Mouse (Mus musculus) liver, embryonic 15.5 days (tissue): ENCODE results near the gene Lpgat1. TPM values are rescaled to one million over a fixed set of nuclear protein-coding genes. Genes with fewer than 3 reads are reported as not detected.

Source experiments
- ATAC-seq: fragments of 200-750 bp; cut with Nextera tagmentation; 2 replicates; pipeline ENCODE4 v1.8.0; 2017; ENCODE audit warnings: moderate number of reproducible peaks, mild to moderate bottlenecking, moderate library complexity; ENCODE audit not compliant: insufficient read depth
- H3K27ac ChIP-seq: fragments of 300-500 bp; sonication (generic); replicated peaks from 2 replicates; pipeline ENCODE4 v1.5.1; 2015; ENCODE audit warnings: mild to moderate bottlenecking, inconsistent platforms
- H3K27me3 ChIP-seq: fragments of 300-500 bp; sonication (generic); 2 replicates; pipeline ENCODE4 v1.6.1; 2015; ENCODE audit warnings: mild to moderate bottlenecking, inconsistent platforms
- H3K36me3 ChIP-seq: fragments of 300-500 bp; sonication (generic); replicated peaks from 2 replicates; pipeline ENCODE4 v1.6.1; 2015; ENCODE audit warnings: moderate library complexity, mild to moderate bottlenecking, inconsistent platforms
- H3K4me1 ChIP-seq: fragments of 300-500 bp; sonication (generic); replicated peaks from 2 replicates; pipeline ENCODE4 v1.6.1; 2015; ENCODE audit warnings: inconsistent platforms
- H3K4me2 ChIP-seq: fragments of 300-500 bp; sonication (generic); 2 replicates; pipeline ENCODE4 v1.6.1; 2015; ENCODE audit warnings: moderate library complexity, mild to moderate bottlenecking, inconsistent platforms
- H3K4me3 ChIP-seq: fragments of 300-500 bp; sonication (generic); replicated peaks from 2 replicates; pipeline ENCODE4 v1.5.1; 2015; ENCODE audit warnings: mild to moderate bottlenecking, inconsistent platforms
- H3K9ac ChIP-seq: fragments of 300-500 bp; sonication (generic); 2 replicates; pipeline ENCODE4 v1.6.1; 2015; ENCODE audit warnings: moderate library complexity, mild to moderate bottlenecking, inconsistent platforms
- H3K9me3 ChIP-seq: fragments of 300-500 bp; sonication (generic); replicated peaks from 2 replicates; pipeline ENCODE4 v1.6.1; 2016; ENCODE audit warnings: inconsistent platforms
- WGBS: fragments of 180-500 bp; shearing (Covaris S2); methylation state at CpG from one replicate; pipeline ENCODE4 v1.1.7; 2015; ENCODE audit warnings: mixed read lengths; ENCODE audit not compliant: insufficient replicate concordance; 5-methylcytosine and 5-hydroxymethylcytosine counted together
- polyA plus RNA-seq: library from polyadenylated mRNA; unstranded; fragments of >200 nt; fragmentation: Nextera tagmentation; extraction: Ambion mirVana; gene quantifications from 2 replicates; pipeline ENCODE4 v1.2.1, GENCODE M21; 2015

Lpgat1 gene
- 18.7 and 19.0 TPM in 2 replicates for polyA plus RNA-seq

DNA sequence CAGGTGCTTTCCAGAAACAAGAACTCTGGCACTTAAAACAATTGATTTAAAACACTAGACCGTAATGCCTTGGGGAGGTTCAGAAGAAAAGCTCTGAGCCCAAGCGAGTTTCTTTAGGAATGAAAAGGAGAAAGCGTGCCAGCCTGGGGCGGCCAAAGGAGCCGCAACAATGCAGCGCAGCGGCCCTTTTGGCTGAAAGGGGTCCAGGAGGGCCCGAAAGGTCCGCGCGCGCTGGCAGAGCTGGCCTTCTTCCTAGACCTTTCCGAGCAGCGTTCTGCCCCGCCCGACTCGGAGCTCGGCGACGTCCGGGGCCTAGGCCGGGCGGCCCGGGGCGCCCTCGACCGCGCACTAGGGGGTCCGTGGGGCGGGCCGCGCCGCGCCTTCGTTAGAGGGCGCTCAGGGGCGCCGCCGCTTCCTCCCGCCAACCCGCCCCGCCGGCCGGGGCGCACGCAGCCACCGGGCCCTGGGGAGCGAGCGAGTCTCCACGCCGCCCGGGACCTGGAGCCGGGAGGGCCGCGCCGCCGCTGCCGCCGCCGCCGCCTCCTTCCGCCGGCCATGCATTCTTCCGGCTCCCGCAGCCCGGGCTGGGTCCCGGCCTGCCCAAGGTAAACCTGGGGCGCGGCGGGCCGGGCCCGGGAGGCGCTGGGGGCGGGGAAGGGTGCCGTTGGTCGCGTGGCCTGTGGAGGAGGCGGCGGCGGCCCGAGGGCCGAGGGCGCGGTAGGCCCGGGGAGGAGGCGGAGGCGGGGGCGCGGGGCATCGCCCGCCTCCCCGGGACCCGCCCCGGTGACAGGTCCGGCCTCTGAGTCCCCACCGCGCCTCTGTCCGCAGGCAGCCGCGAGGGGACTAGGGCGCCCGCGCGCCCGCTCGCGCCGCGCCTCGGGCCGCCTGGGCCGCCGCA, at the start of gene Lpgat1:
Gene Lpgat1, plus strand, starts transcription at position 234 of the 898 bp plus-strand sequence.
- Histone ChIP-seq H3K9ac (peak within 1 kb of the TSS; percentile 47), H3K27ac (peak within 1 kb of the TSS; percentile 80), H3K9me3 (no peaks in the 10 kb centered on the region), H3K4me1 (peaks cover 8% of the 10 kb centered on the region), H3K4me3 (peak within 1 kb of the TSS; percentile 64), H3K4me2 (peak within 1 kb of the TSS; percentile 60), H3K27me3 (peaks cover 71% of the 10 kb centered on the region), H3K36me3 (no peaks in the 10 kb centered on the region)
- peak; percentile 85 for ATAC-seq
- under 1% methylated on average over 69 of the region's 113 CpGs for WGBS

- 48% methylated on average over 9 of the region's 9 CpGs for WGBS
- no peak overlapping the region for H3K27ac ChIP-seq
- H3K4me2 ChIP-seq: no peak overlapping the region
- no peak overlapping the region for H3K9ac ChIP-seq
- no peaks in the 10 kb centered on the region for H3K9me3 ChIP-seq
- no peak overlapping the region for H3K4me3 ChIP-seq
- no peaks in the 10 kb centered on the region for H3K36me3 ChIP-seq
- H3K27me3 ChIP-seq: no peaks in the 10 kb centered on the region
- H3K4me1 ChIP-seq: 0 out of 2 replicates have a peak, but pooled peaks cover 2% of the 10 kb centered on the region
- ATAC-seq: no peak
These were observed 49.6 kb upstream of the Lpgat1 start for GRCm38 (mm10) chr1:191668030-191668429.

- H3K9ac ChIP-seq: no peak overlapping the region
- no peak for ATAC-seq
- WGBS: 58% methylated on average over 5 of the region's 5 CpGs
- no peak overlapping the region for H3K4me2 ChIP-seq
- no peaks in the 10 kb centered on the region for H3K4me1 ChIP-seq
- H3K27me3 ChIP-seq: no peaks in the 10 kb centered on the region
- no peak overlapping the region for H3K4me3 ChIP-seq
- no peaks in the 10 kb centered on the region for H3K9me3 ChIP-seq
- H3K36me3 ChIP-seq: no peaks in the 10 kb centered on the region
- no peak overlapping the region for H3K27ac ChIP-seq
These were observed 43.6 kb upstream of the Lpgat1 start for GRCm38 (mm10) chr1:191674071-191674470.

DNA sequence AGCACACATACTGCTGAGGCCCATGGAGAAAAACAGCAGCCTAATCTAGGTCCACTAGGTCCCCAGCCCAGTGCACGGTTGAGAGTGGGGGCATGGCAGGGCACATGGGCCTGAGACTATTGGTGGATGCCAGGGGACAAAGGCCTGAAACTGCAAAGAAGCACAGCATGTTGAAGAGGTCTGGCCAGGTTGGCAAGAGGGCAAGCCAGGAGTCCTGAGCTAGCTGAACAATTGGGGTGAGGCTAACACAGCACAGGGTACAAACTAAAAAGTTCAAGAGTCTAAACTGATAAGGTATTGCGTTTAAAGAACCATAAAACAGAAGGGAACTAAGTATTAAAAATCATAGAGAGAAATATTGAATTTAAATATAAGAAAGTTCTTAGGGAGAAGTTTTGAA, 36.0 kb upstream of the Lpgat1 start:
- Histone ChIP-seq H3K27me3 (no peaks in the 10 kb centered on the region), H3K9ac (no peak overlapping the region), H3K36me3 (no peaks in the 10 kb centered on the region), H3K4me3 (no peak overlapping the region), H3K27ac (no peak overlapping the region), H3K4me2 (no peak overlapping the region), H3K9me3 (0 out of 2 replicates have a peak, but pooled peaks cover 2% of the 10 kb centered on the region), H3K4me1 (no peaks in the 10 kb centered on the region)
- ATAC-seq: no peak
- WGBS: 52% methylated on average over 2 of the region's 2 CpGs

DNA sequence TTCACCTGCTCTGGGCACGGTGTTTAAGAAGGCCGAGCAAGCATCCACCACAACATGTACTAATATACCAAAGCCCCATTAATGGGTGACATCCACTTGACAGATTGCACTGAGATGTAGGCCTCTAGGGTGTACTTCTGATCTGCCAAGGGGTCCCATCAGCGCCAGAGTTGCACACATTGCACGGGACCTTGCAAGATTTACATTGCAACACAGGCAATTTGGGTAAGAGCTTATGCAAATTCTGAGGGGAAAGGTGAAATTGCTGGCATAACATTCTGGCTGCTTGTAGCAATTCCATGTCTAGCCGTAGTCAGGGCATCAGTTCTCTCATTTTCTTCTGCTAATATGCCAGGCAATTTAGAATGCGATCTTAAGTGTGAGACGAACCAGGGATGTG, 30.1 kb upstream of the Lpgat1 start:
- H3K9ac ChIP-seq: no peak overlapping the region
- H3K4me3 ChIP-seq: no peak overlapping the region
- no peak overlapping the region for H3K27ac ChIP-seq
- H3K4me1 ChIP-seq: no peaks in the 10 kb centered on the region
- WGBS: 69% methylated on average over 7 of the region's 7 CpGs
- 0 out of 2 replicates have a peak, but pooled peaks cover 2% of the 10 kb centered on the region for H3K9me3 ChIP-seq
- no peak for ATAC-seq
- no peak overlapping the region for H3K4me2 ChIP-seq
- no peaks in the 10 kb centered on the region for H3K27me3 ChIP-seq
- H3K36me3 ChIP-seq: no peaks in the 10 kb centered on the region

DNA sequence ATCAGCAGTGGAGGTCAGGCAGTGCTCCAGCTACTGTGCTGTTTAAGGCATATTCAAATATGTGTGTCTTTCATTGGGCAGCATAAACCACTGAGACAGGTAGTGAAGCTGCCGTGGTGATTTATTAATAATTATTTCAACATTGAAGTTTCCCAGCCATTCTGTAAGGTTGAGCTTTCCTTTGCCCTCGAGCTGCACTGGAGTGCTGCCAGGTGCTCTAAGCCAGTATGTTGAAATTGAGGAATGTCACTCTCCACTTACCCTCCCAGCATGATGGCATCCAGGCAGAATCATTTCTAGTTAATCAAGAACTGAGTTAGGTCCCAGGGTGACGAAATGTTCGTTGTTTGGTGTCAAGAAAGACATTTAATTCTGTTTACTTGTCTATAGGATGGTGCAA, 24.4 kb upstream of the Lpgat1 start:
- H3K4me1 ChIP-seq: no peaks in the 10 kb centered on the region
- no peak overlapping the region for H3K4me3 ChIP-seq
- no peaks in the 10 kb centered on the region for H3K36me3 ChIP-seq
- no peaks in the 10 kb centered on the region for H3K27me3 ChIP-seq
- no peaks in the 10 kb centered on the region for H3K9me3 ChIP-seq
- WGBS: 54% methylated on average over 4 of the region's 4 CpGs
- no peak overlapping the region for H3K9ac ChIP-seq
- no peak overlapping the region for H3K4me2 ChIP-seq
- no peak overlapping the region for H3K27ac ChIP-seq
- peak; percentile 49; the same call in 1 of the 2 replicates for ATAC-seq

- Histone ChIP-seq H3K27me3 (no peaks in the 10 kb centered on the region), H3K36me3 (no peaks in the 10 kb centered on the region), H3K9ac (no peak overlapping the region), H3K27ac (no peak overlapping the region), H3K4me2 (no peak overlapping the region), H3K4me1 (no peaks in the 10 kb centered on the region), H3K4me3 (no peak overlapping the region), H3K9me3 (no peaks in the 10 kb centered on the region)
- WGBS: 15% methylated on average over 1 of the region's 1 CpGs
- ATAC-seq: no peak
These were observed 19.3 kb upstream of the Lpgat1 start for GRCm38 (mm10) chr1:191698253-191698795.

- H3K9ac ChIP-seq: no peak overlapping the region
These were observed 13.1 kb upstream of the Lpgat1 start for GRCm38 (mm10) chr1:191704535-191704934.

DNA sequence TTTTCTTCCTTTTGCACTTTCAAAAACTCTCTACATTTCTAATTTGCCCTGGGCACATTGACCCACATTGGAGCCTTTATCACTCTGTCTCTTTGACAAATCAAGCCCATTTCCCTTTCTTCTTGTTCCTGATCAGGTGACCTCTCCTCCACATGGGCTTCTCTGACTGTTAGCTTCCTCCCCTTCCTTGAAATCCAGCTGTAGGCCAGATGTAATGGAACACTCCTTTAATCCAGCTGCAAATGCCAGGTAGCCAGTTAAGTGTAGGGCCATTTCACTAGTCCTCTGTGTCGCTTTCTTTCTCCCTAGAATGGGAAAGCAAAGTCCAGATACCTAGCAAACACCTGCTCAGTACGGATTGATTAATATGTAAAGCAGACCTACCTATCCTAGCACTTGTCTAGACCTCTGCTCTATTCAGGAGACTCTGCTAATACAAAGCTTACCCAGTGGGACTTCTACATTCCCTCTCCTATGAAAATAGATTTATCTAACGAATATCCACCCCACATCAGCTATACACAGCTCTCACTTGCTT, 11.0 kb upstream of the Lpgat1 start:
- H3K27me3 ChIP-seq: no peaks in the 10 kb centered on the region
- no peak for ATAC-seq
- 40% methylated on average over 3 of the region's 3 CpGs for WGBS
- no peaks in the 10 kb centered on the region for H3K9me3 ChIP-seq
- H3K9ac ChIP-seq: no peak overlapping the region
- H3K4me2 ChIP-seq: no peak overlapping the region
- no peaks in the 10 kb centered on the region for H3K4me1 ChIP-seq
- H3K4me3 ChIP-seq: no peak overlapping the region
- no peaks in the 10 kb centered on the region for H3K36me3 ChIP-seq
- no peak overlapping the region for H3K27ac ChIP-seq

More at GRCm38 (mm10) chr1:191704535-191704934, 13.1 kb upstream of the Lpgat1 start:
- 22% methylated on average over 4 of the region's 4 CpGs for WGBS
- Histone ChIP-seq H3K4me1 (no peaks in the 10 kb centered on the region), H3K4me3 (no peak overlapping the region), H3K27ac (no peak overlapping the region), H3K4me2 (no peak overlapping the region), H3K36me3 (no peaks in the 10 kb centered on the region), H3K9me3 (no peaks in the 10 kb centered on the region), H3K27me3 (no peaks in the 10 kb centered on the region)
- ATAC-seq: no peak

DNA sequence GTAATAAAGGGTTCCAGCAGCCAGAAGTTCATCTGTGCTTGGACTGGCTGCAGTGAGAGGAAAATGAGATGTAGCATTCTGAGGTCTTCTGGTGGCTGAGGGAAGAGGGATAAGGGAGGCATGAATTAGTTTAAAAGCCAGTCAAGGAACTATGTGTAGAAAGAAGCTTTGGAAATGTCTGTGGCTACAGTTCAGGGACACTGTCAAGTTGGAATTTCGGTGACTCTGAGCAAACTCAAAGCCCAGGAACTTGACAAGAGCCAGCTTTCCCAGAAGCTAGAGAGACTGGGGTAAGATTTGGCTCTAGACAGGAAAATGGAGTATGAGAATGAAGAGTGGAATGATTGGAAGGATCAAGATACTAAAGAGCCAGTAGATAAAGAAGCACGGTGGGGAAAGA, 7.8 kb upstream of the Lpgat1 start:
- Histone ChIP-seq H3K4me1 (no peaks in the 10 kb centered on the region), H3K4me2 (no peak overlapping the region), H3K9ac (no peak overlapping the region), H3K4me3 (no peak overlapping the region), H3K36me3 (no peaks in the 10 kb centered on the region), H3K27me3 (peaks cover 1% of the 10 kb centered on the region; the same call in 1 of the 2 replicates), H3K9me3 (no peaks in the 10 kb centered on the region), H3K27ac (no peak overlapping the region)
- 60% methylated on average over 2 of the region's 2 CpGs for WGBS
- no peak for ATAC-seq

DNA sequence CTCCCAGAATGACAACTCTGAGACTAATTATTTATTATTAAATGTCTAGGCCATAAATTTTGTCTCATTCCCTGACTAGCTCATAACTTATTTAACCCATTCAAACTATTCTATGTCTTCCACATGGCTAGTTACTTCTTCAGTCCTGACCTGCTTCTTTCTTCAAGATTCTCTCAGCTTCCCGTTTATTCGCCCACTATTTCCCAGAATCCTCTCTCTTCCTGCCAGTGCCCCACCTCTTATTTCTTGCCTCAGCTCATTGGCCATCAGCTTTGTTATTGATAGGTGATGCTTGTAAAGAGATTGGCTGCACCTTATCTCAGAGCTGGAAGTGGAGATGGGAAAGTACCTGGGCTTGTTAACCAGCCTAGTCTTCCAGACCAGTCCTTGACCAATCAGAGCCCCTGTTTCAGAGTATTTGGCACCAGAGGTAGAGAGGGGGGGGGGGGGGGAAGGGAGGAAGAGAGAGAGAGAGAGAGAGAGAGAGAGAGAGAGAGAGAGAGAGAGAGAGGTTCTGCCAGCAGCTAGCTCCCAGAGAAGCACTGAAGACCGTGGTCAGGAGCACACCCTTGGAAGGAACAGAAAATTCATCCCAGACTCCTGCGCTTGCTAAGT, 5.3 kb upstream of the Lpgat1 start:
- H3K4me2 ChIP-seq: no peak overlapping the region
- H3K9ac ChIP-seq: no peak overlapping the region
- H3K36me3 ChIP-seq: no peaks in the 10 kb centered on the region
- H3K9me3 ChIP-seq: no peaks in the 10 kb centered on the region
- no peak for ATAC-seq
- H3K27ac ChIP-seq: no peak overlapping the region
- H3K4me3 ChIP-seq: no peak overlapping the region
- H3K4me1 ChIP-seq: no peaks in the 10 kb centered on the region
- WGBS: 69% methylated on average over 4 of the region's 4 CpGs
- peaks cover 26% of the 10 kb centered on the region for H3K27me3 ChIP-seq
